Comparison of ENCODE assay signal across 9 mouse cellular contexts in the genomic region with DNA sequence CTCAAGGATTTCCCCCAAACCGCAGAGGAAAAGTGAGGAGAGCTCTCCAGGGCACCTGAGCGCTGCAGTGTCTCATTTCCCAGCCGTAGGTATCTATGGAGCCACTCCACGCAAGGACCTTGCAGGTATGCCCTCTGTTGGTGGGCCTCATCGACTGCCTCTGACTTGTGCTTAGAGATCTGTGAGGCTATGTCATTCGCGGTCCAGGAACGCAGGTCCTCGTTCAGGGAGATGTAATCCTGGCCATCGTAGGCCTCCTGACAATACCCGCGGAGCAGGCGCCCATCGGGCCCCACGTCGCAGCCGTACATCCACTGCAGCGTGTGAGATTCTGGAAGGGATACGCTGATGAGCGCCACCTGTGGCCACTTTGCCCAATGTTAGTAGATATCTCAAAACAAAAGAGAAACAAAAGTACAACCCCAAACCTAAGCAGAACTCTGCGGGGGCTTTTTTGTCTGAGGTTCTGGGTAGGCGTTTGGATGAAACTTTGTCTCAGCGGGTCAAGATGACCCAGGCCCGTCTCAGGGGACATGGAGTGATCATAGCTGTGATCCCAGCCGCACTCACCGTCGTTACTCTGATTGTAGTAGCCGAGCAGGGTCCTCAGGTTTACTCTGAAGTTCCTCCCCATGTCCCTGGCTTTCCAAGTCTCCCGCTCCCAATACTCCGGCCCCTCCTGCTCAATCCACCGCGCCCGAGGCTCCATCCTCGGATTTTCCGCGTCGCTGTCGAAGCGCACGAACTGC. TPM values are rescaled to one million over a fixed set of nuclear protein-coding genes. Genes with fewer than 3 reads are reported as not detected.
DNase-seq lines count a peak whose midpoint lies in the region; ATAC-seq and TF ChIP-seq lines count a peak whose summit lies in the region.
"Not testable (repeated sequence)": the region's sequence is repeated elsewhere in the genome, so short reads cannot be mapped to it uniquely, and the experiment has no call there.
"Had no signal": no experiment of that assay in that cellular context is flagged by ENCODE, and none has a peak within 500 bp of the region (broad histone marks: within the 10 kb centered on the region; RNA-seq: fewer than 3 reads in every experiment).

No protein-coding gene starts in this region.

- H3K27me3 ChIP-seq in forebrain, embryonic 16.5 days (replicated peaks; ENCODE audit: control insufficient read depth, insufficient read depth, low read length); hindbrain, embryonic 12.5 days; lung, embryonic 14.5 days (ENCODE audit: insufficient read depth, low read length); neural tube, embryonic 11.5 days (ENCODE audit: control insufficient read depth, insufficient read depth, low read length); stomach, postnatal 0 days (ENCODE audit: control insufficient read depth, insufficient read depth, low read length): not testable (repeated sequence)

- TF ChIP-seq EP300 in stomach, postnatal 0 days (optimal IDR thresholded peaks at IDR 0.05): not testable (repeated sequence)

- not testable (repeated sequence) for H3K36me3 ChIP-seq in forebrain, embryonic 16.5 days (ENCODE audit: control insufficient read depth, insufficient read depth); hindbrain, embryonic 12.5 days; lung, embryonic 14.5 days (ENCODE audit: insufficient read depth); neural tube, embryonic 11.5 days (ENCODE audit: control insufficient read depth, insufficient read depth, low read length); stomach, postnatal 0 days (ENCODE audit: control insufficient read depth, insufficient read depth, low read length)

- 1% methylated on average over 40 of the region's 40 CpGs for WGBS in forebrain, embryonic 16.5 days
- 2% methylated on average over 40 of the region's 40 CpGs for WGBS in hindbrain, embryonic 12.5 days
- 3% methylated on average over 40 of the region's 40 CpGs for WGBS in lung, embryonic 14.5 days
- 1% methylated on average over 39 of the region's 40 CpGs for WGBS in neural tube, embryonic 11.5 days
- WGBS in stomach, postnatal 0 days: 2% methylated on average over 40 of the region's 40 CpGs

- peak overlapping the region; percentile 46 for H3K4me3 ChIP-seq in forebrain, embryonic 16.5 days (replicated peaks; ENCODE audit: low read length)
- peak overlapping the region; percentile 43 for H3K4me3 ChIP-seq in hindbrain, embryonic 12.5 days
- H3K4me3 ChIP-seq in layer of hippocampus, adult 2 months: peak overlapping the region; percentile 64
- H3K4me3 ChIP-seq in lung, embryonic 14.5 days (ENCODE audit: low read depth, low read length): peak overlapping the region; percentile 41
- peak overlapping the region; percentile 38 for H3K4me3 ChIP-seq in neural tube, embryonic 11.5 days (ENCODE audit: low read depth, low read length)
- peak overlapping the region; percentile 56 for H3K4me3 ChIP-seq in stomach, postnatal 0 days (ENCODE audit: low read depth, low read length)

- ATAC-seq in forebrain, embryonic 16.5 days: peak; percentile 71
- peak; percentile 75 for ATAC-seq in hindbrain, embryonic 12.5 days (ENCODE audit: low FRiP score)
- ATAC-seq in lung, embryonic 14.5 days (ENCODE audit: insufficient read depth): peak; percentile 44; the same call in 1 of the 2 replicates
- ATAC-seq in neural tube, embryonic 11.5 days (ENCODE audit: insufficient read depth, low FRiP score, low TSS enrichment): peak; percentile 37; the same call in 1 of the 2 replicates
- ATAC-seq in stomach, postnatal 0 days (ENCODE audit: low FRiP score, low TSS enrichment): peak; percentile 62

- H3K4me2 ChIP-seq in forebrain, embryonic 16.5 days (ENCODE audit: low read length): peak overlapping the region; percentile 72
- H3K4me2 ChIP-seq in hindbrain, embryonic 12.5 days (replicated peaks): peak overlapping the region; percentile 79
- peak overlapping the region; percentile 80 for H3K4me2 ChIP-seq in lung, embryonic 14.5 days
- H3K4me2 ChIP-seq in neural tube, embryonic 11.5 days (ENCODE audit: low read depth): peak overlapping the region; percentile 64
- H3K4me2 ChIP-seq in stomach, postnatal 0 days (replicated peaks; ENCODE audit: low read depth): peak overlapping the region; percentile 82

- H3K4me1 ChIP-seq in forebrain, embryonic 16.5 days (replicated peaks; ENCODE audit: control insufficient read depth, insufficient read depth, low read length); hindbrain, embryonic 12.5 days; lung, embryonic 14.5 days (ENCODE audit: insufficient read depth); neural tube, embryonic 11.5 days (ENCODE audit: control insufficient read depth, insufficient read depth, low read length); stomach, postnatal 0 days (replicated peaks; ENCODE audit: control insufficient read depth, insufficient read depth): not testable (repeated sequence)

- H3K9me3 ChIP-seq in forebrain, embryonic 16.5 days (ENCODE audit: control insufficient read depth, low read length); hindbrain, embryonic 12.5 days (replicated peaks); lung, embryonic 14.5 days (ENCODE audit: low read depth, low read length); neural tube, embryonic 11.5 days (ENCODE audit: control insufficient read depth, low read length); stomach, postnatal 0 days (ENCODE audit: control insufficient read depth, low read length): not testable (repeated sequence)

- H3K27ac ChIP-seq in forebrain, embryonic 16.5 days (ENCODE audit: low read length); hindbrain, embryonic 12.5 days; lung, embryonic 14.5 days (ENCODE audit: low read depth); neural tube, embryonic 11.5 days (ENCODE audit: low read depth, low read length): not testable (repeated sequence)
- peak overlapping the region; percentile 51 for H3K27ac ChIP-seq in layer of hippocampus, adult 2 months
- H3K27ac ChIP-seq in stomach, postnatal 0 days (replicated peaks): 0 out of 2 replicates have a peak overlapping the region, but pooled peaks have one; percentile 13

- DNase-seq in ES-CJ7 (ENCODE audit: low read depth, low spot score): peak; percentile 38
- DNase-seq in cerebellum, adult 9-11 months: peak; percentile 52
- not testable (repeated sequence) for DNase-seq in layer of hippocampus, adult 2 months (ENCODE audit: low spot score in 2 of 2)
- DNase-seq in lung, embryonic 14.5 days: peak; percentile 37
- peak; percentile 26 for DNase-seq in neural tube, embryonic 11.5 days (ENCODE audit: low spot score)
- DNase-seq in stomach, postnatal 0 days (ENCODE audit: low spot score): peak; percentile 47

- peak overlapping the region; percentile 62 for H3K9ac ChIP-seq in forebrain, embryonic 16.5 days (replicated peaks; ENCODE audit: low read depth, low read length)
- peak overlapping the region; percentile 54 for H3K9ac ChIP-seq in hindbrain, embryonic 12.5 days
- H3K9ac ChIP-seq in lung, embryonic 14.5 days: peak overlapping the region; percentile 44; the same call in 1 of the 2 replicates
- peak overlapping the region; percentile 26 for H3K9ac ChIP-seq in neural tube, embryonic 11.5 days (ENCODE audit: low read length)
- peak overlapping the region; percentile 70 for H3K9ac ChIP-seq in stomach, postnatal 0 days (ENCODE audit: low read length)

- TF ChIP-seq CTCF in layer of hippocampus, adult 2 months (conservative IDR thresholded peaks at IDR 0.05): peak; percentile 77
- peak; percentile 53 for TF ChIP-seq CTCF in lung, embryonic 14.5 days (IDR thresholded peaks at IDR 0.05; ENCODE audit: low read depth)
- peak; percentile 64 for TF ChIP-seq CTCF in stomach, postnatal 0 days (IDR thresholded peaks at IDR 0.05; ENCODE audit: low read depth)

RNA-seq across cellular contexts. Expression of a gene that starts 0.9 kb away (rescaled TPM):
- 6.2 and 7.3 TPM in 2 replicates for polyA plus RNA-seq in forebrain, embryonic 16.5 days (2015; fragmentation: Nextera tagmentation; extraction: Ambion mirVana)
- polyA plus RNA-seq in hindbrain, embryonic 12.5 days (2016; fragmentation: Nextera tagmentation; extraction: Ambion mirVana): 4.5 and 5.1 TPM in 2 replicates
- 1 to 10 TPM; 5.2 to 6.0 TPM for total RNA-seq in layer of hippocampus, adult 2 months (2021)
- polyA plus RNA-seq in lung, embryonic 14.5 days (2014; fragmentation: Nextera tagmentation; extraction: Ambion mirVana): 3.9 and 4.4 TPM in 2 replicates
- 2.7 and 3.0 TPM in 2 replicates for polyA plus RNA-seq in neural tube, embryonic 11.5 days (2014; fragmentation: Nextera tagmentation; extraction: Ambion mirVana)
- polyA plus RNA-seq in stomach, postnatal 0 days (2015; fragmentation: Nextera tagmentation; extraction: Ambion mirVana): 35.9 and 40.2 TPM in 2 replicates

RNA-seq across cellular contexts. Expression of a gene that starts 10.8 kb away (rescaled TPM):
- polyA plus RNA-seq in forebrain, embryonic 16.5 days (2015; fragmentation: Nextera tagmentation; extraction: Ambion mirVana): 4.9 and 5.3 TPM in 2 replicates
- polyA plus RNA-seq in hindbrain, embryonic 12.5 days (2016; fragmentation: Nextera tagmentation; extraction: Ambion mirVana): 7.8 and 9.2 TPM in 2 replicates
- total RNA-seq in layer of hippocampus, adult 2 months (2021): 10 to 100 TPM in 1 of 2 experiments, 1 to 10 TPM in 1; 9.1 to 10.3 TPM
- 16.0 and 16.8 TPM in 2 replicates for polyA plus RNA-seq in lung, embryonic 14.5 days (2014; fragmentation: Nextera tagmentation; extraction: Ambion mirVana)
- 9.2 and 10.2 TPM in 2 replicates for polyA plus RNA-seq in neural tube, embryonic 11.5 days (2014; fragmentation: Nextera tagmentation; extraction: Ambion mirVana)
- polyA plus RNA-seq in stomach, postnatal 0 days (2015; fragmentation: Nextera tagmentation; extraction: Ambion mirVana): 18.9 and 21.0 TPM in 2 replicates

RNA-seq across cellular contexts. Expression of a gene that starts 11.0 kb away (rescaled TPM):
- not detected in 2 replicates for polyA plus RNA-seq in forebrain, embryonic 16.5 days (2015; fragmentation: Nextera tagmentation; extraction: Ambion mirVana)
- not detected in 2 replicates for polyA plus RNA-seq in hindbrain, embryonic 12.5 days (2016; fragmentation: Nextera tagmentation; extraction: Ambion mirVana)
- total RNA-seq in layer of hippocampus, adult 2 months (2021): not detected
- polyA plus RNA-seq in lung, embryonic 14.5 days (2014; fragmentation: Nextera tagmentation; extraction: Ambion mirVana): not detected in 2 replicates
- not detected in 2 replicates for polyA plus RNA-seq in neural tube, embryonic 11.5 days (2014; fragmentation: Nextera tagmentation; extraction: Ambion mirVana)
- polyA plus RNA-seq in stomach, postnatal 0 days (2015; fragmentation: Nextera tagmentation; extraction: Ambion mirVana): not detected in 2 replicates
- total RNA-seq: layer of hippocampus, adult 8-10 months had no signal

RNA-seq across cellular contexts. Expression of a gene that starts 11.4 kb away (rescaled TPM):
- polyA plus RNA-seq in forebrain, embryonic 16.5 days (2015; fragmentation: Nextera tagmentation; extraction: Ambion mirVana): 4.9 and 6.4 TPM in 2 replicates
- 5.5 and 5.6 TPM in 2 replicates for polyA plus RNA-seq in hindbrain, embryonic 12.5 days (2016; fragmentation: Nextera tagmentation; extraction: Ambion mirVana)
- total RNA-seq in layer of hippocampus, adult 2 months (2021): 1 to 10 TPM; 1.7 to 2.4 TPM
- polyA plus RNA-seq in lung, embryonic 14.5 days (2014; fragmentation: Nextera tagmentation; extraction: Ambion mirVana): 2.4 and 3.3 TPM in 2 replicates
- polyA plus RNA-seq in neural tube, embryonic 11.5 days (2014; fragmentation: Nextera tagmentation; extraction: Ambion mirVana): 3.5 and 3.6 TPM in 2 replicates
- polyA plus RNA-seq in stomach, postnatal 0 days (2015; fragmentation: Nextera tagmentation; extraction: Ambion mirVana): 1.0 and 1.1 TPM in 2 replicates

RNA-seq across cellular contexts. Expression of a gene that starts 26.4 kb away (rescaled TPM):
- polyA plus RNA-seq in forebrain, embryonic 16.5 days (2015; fragmentation: Nextera tagmentation; extraction: Ambion mirVana): 0.16 TPM in 1 of 2 replicates, not detected in the other
- not detected in 2 replicates for polyA plus RNA-seq in hindbrain, embryonic 12.5 days (2016; fragmentation: Nextera tagmentation; extraction: Ambion mirVana)
- 1 to 10 TPM; 1.6 to 1.7 TPM for total RNA-seq in layer of hippocampus, adult 2 months (2021)
- polyA plus RNA-seq in lung, embryonic 14.5 days (2014; fragmentation: Nextera tagmentation; extraction: Ambion mirVana): not detected in 2 replicates
- not detected in 2 replicates for polyA plus RNA-seq in neural tube, embryonic 11.5 days (2014; fragmentation: Nextera tagmentation; extraction: Ambion mirVana)
- polyA plus RNA-seq in stomach, postnatal 0 days (2015; fragmentation: Nextera tagmentation; extraction: Ambion mirVana): 0.08 and 0.10 TPM in 2 replicates
